Mouse (Mus musculus) neural tube, embryonic 12.5 days (tissue): ENCODE results near the gene Bcas3. TPM values are rescaled to one million over a fixed set of nuclear protein-coding genes. Genes with fewer than 3 reads are reported as not detected.

ENCODE experiments used
- ATAC-seq: fragments of 200-750 bp; cut with Nextera tagmentation; 2 replicates; pipeline ENCODE4 v1.8.0; 2017; ENCODE audit warnings: low read depth, mild to moderate bottlenecking, moderate TSS enrichment, moderate library complexity; ENCODE audit not compliant: low FRiP score
- H3K27ac ChIP-seq: fragments of 300-500 bp; sonication (generic); 2 replicates; pipeline ENCODE4 v1.5.1; 2016
- H3K27me3 ChIP-seq: fragments of 300-500 bp; sonication (generic); replicated peaks from 2 replicates; pipeline ENCODE4 v1.6.1; 2016; ENCODE audit warnings: mild to moderate bottlenecking
- H3K36me3 ChIP-seq: fragments of 300-500 bp; sonication (generic); 2 replicates; pipeline ENCODE4 v1.6.1; 2016; ENCODE audit warnings: mild to moderate bottlenecking
- H3K4me1 ChIP-seq: fragments of 300-500 bp; sonication (generic); 2 replicates; pipeline ENCODE4 v1.6.1; 2016
- H3K4me2 ChIP-seq: fragments of 300-500 bp; sonication (generic); replicated peaks from 2 replicates; pipeline ENCODE4 v1.6.1; 2016; ENCODE audit warnings: mild to moderate bottlenecking
- H3K4me3 ChIP-seq: fragments of 300-500 bp; sonication (generic); 2 replicates; pipeline ENCODE4 v1.5.1; 2016
- H3K9ac ChIP-seq: fragments of 300-500 bp; sonication (generic); 2 replicates; pipeline ENCODE4 v1.6.1; 2016; ENCODE audit warnings: mild to moderate bottlenecking
- H3K9me3 ChIP-seq: fragments of 300-500 bp; sonication (generic); 2 replicates; pipeline ENCODE4 v1.6.1; 2016; ENCODE audit warnings: mild to moderate bottlenecking
- WGBS: fragments of 180-500 bp; shearing (Covaris S2); methylation state at CpG from one replicate; pipeline ENCODE4 v1.1.7; 2016; 5-methylcytosine and 5-hydroxymethylcytosine counted together
- polyA plus RNA-seq: library from polyadenylated mRNA; unstranded; fragments of >200 nt; fragmentation: Nextera tagmentation; extraction: Ambion mirVana; gene quantifications from 2 replicates; pipeline ENCODE4 v1.2.1, GENCODE M21; 2016

Bcas3 gene
- polyA plus RNA-seq, 1 experiment from 2014 or later, result 38.2 TPM

DNA sequence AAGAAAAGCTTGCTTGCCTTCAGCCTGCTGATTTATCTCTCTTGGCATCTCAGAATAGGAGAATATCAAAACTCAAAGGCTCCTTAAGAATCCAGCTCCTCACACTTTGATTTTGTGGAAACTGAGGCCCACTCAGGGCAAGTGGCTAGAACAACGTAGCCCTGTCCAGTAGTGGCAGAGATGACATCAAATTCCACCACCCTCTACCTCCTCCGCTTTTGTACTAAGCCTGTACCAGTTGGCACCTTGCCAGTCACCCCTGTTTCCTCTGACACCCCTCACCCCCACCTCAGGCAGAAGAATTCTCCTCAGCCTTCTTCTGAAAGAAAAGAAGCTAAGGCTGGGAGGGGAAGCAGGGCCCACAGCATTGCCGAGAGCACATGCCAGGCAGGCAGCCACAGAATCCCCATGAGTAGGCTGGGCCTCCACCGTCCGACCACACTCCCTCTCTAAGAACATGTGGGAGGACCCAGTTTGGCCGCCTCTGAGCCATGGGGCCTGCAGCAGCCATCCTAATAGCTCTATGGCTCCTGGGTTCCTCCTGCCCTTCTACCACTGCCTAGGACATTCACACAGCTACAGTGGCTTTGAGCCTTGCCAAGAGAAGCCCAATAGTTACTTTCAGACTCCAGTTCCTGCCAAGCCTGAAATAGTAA is 407.6 kb downstream of the Bcas3 start:
- no peaks in the 10 kb centered on the region for H3K36me3 ChIP-seq
- H3K4me3 ChIP-seq, result no peak overlapping the region
- H3K27me3 ChIP-seq, result peaks cover 11% of the 10 kb centered on the region
- WGBS, result 42% methylated on average over 6 of the region's 6 CpGs
- no peak overlapping the region for H3K4me2 ChIP-seq
- peaks cover 19% of the 10 kb centered on the region for H3K4me1 ChIP-seq
- no peak overlapping the region for H3K9ac ChIP-seq
- no peak overlapping the region for H3K27ac ChIP-seq
- H3K9me3 ChIP-seq, result no peaks in the 10 kb centered on the region
- 0 out of 2 replicates have a peak, but pooled peaks have one; percentile 48 for ATAC-seq

DNA sequence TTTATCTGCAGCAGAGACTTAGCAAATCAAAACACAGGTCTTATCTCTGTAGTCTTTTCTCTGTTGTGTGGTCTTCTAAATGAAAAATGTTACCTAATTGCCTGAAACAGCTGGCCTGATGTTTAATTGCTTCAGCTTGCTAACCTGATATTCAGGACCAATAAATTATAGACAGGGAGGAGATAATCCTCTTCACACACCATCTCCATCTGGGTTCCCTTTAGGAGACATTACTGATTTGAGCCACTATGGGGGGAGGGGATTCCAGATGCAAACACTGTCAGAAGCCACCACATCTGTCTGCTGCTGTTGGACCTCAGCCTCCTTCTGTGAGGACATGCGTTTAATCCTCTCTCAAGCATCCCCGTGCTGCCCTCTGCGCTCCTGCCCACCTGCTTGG is 408.2 kb downstream of the Bcas3 start:
- no peaks in the 10 kb centered on the region for H3K9me3 ChIP-seq
- H3K27ac ChIP-seq, result no peak overlapping the region
- peaks cover 25% of the 10 kb centered on the region for H3K4me1 ChIP-seq
- H3K4me3 ChIP-seq, result no peak overlapping the region
- H3K36me3 ChIP-seq, result no peaks in the 10 kb centered on the region
- no peak for ATAC-seq
- peaks cover 15% of the 10 kb centered on the region for H3K27me3 ChIP-seq
- no peak overlapping the region for H3K9ac ChIP-seq
- 78% methylated on average over 3 of the region's 3 CpGs for WGBS
- H3K4me2 ChIP-seq, result no peak overlapping the region

DNA sequence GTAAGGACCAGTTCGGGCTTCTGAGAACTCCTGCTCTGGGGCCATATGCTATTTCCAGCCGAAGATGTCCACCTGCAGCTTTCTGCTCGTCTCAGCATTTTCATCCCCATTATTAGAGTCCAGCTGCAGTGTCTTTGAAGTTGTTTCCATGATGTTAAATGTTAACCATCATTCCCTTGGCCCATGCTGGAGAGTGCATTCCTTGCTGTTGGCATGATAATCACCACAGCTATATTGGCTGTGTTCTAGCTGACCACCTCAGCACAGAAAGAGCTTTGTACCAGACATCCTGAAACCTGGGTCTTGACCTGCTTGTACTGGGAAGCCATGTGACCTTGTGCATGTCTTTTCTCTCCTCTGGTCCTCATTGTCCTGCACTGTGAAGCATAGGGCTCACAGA is 410.7 kb downstream of the Bcas3 start:
- Histone ChIP-seq H3K4me2 (no peak overlapping the region), H3K4me3 (no peak overlapping the region), H3K27ac (no peak overlapping the region), H3K9ac (no peak overlapping the region), H3K27me3 (peaks cover 24% of the 10 kb centered on the region), H3K9me3 (no peaks in the 10 kb centered on the region), H3K36me3 (no peaks in the 10 kb centered on the region), H3K4me1 (peaks cover 39% of the 10 kb centered on the region)
- 77% methylated on average over 3 of the region's 3 CpGs for WGBS
- ATAC-seq, result no peak

DNA sequence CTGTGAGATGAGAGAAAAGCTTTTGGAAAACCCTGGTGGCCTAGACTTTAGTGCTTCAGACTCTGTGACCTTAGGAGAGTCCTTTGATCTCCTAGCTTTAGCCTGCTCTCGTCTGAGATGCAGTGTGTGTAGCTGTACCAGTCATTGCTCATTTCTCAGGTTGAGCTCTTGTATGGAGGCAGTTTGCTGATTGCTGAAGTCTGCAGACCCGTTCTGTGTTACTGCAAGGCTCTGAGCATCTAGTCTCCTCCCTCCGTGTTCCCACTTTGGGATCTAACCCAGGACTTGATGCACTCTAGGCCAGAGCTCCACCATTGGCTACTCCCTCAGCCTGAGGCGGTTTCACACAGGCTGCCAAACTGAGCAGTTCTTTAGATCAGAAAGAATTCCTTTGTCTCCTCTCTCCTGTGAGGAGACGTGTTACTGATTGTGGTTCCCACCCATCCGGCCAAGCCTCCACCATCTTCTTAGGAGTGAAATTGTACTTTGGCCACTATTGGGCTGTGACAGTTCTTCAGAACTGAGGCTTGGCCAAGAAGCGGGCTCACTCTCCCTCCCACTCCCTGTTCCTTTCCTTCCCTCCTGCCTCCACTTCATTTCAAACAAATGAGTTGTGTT is 413.2 kb downstream of the Bcas3 start:
- peaks cover 30% of the 10 kb centered on the region for H3K4me1 ChIP-seq
- H3K27me3 ChIP-seq, result peaks cover 32% of the 10 kb centered on the region
- H3K9me3 ChIP-seq, result no peaks in the 10 kb centered on the region
- ATAC-seq, result no peak
- no peak overlapping the region for H3K9ac ChIP-seq
- WGBS, result 21% methylated on average over 7 of the region's 7 CpGs
- H3K27ac ChIP-seq, result no peak overlapping the region
- H3K4me2 ChIP-seq, result 0 out of 2 replicates have a peak overlapping the region, but pooled peaks have one; percentile 2
- H3K36me3 ChIP-seq, result no peaks in the 10 kb centered on the region
- H3K4me3 ChIP-seq, result no peak overlapping the region

DNA sequence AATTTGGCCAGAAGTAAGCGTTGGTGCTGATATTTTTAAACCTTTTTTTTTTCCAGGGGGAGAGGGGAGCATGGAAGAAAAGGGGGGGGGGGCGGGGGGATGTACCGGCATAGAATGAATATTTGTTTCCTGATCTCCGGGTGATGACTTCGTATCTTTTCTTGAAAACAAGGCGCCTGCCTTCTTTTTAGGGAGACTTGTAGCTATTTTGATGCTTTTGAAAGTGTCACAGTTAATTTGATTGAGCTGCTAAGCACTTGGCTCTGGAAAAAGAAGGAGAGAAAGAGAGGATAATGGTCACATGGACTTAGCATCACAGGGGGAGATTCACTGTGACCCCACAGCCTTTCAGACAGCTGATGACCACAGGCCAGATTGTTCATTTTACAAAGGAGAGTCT is 413.8 kb downstream of the Bcas3 start:
- no peak overlapping the region for H3K4me3 ChIP-seq
- WGBS, result 31% methylated on average over 6 of the region's 6 CpGs
- H3K9me3 ChIP-seq, result no peaks in the 10 kb centered on the region
- no peak for ATAC-seq
- no peak overlapping the region for H3K9ac ChIP-seq
- peaks cover 34% of the 10 kb centered on the region for H3K27me3 ChIP-seq
- no peak overlapping the region for H3K4me2 ChIP-seq
- peaks cover 29% of the 10 kb centered on the region for H3K4me1 ChIP-seq
- H3K27ac ChIP-seq, result no peak overlapping the region
- H3K36me3 ChIP-seq, result no peaks in the 10 kb centered on the region

DNA sequence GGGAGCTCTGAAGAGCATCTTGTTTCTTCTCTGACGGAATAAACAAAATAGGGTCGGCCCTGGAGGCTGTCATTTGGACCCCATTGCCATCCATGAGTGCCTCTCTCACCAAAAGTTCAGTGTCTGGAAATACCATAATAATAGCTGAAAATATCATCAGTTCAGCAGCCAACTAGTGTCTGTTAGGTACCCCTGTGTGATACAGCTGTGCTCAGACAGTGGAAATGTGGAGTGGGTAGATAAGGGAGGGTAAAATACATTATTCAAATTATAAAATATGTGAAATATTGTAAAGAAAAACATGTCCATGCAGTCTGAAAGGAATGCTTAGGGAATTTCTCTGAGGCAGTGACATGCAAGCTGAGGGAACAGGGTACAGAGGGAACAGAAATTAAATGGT is 416.8 kb downstream of the Bcas3 start:
- H3K27ac ChIP-seq, result no peak overlapping the region
- peaks cover 31% of the 10 kb centered on the region for H3K4me1 ChIP-seq
- H3K4me2 ChIP-seq, result no peak overlapping the region
- peaks cover 36% of the 10 kb centered on the region for H3K27me3 ChIP-seq
- no peak overlapping the region for H3K4me3 ChIP-seq
- no peaks in the 10 kb centered on the region for H3K9me3 ChIP-seq
- 69% methylated on average over 2 of the region's 2 CpGs for WGBS
- no peak for ATAC-seq
- no peaks in the 10 kb centered on the region for H3K36me3 ChIP-seq
- no peak overlapping the region for H3K9ac ChIP-seq

DNA sequence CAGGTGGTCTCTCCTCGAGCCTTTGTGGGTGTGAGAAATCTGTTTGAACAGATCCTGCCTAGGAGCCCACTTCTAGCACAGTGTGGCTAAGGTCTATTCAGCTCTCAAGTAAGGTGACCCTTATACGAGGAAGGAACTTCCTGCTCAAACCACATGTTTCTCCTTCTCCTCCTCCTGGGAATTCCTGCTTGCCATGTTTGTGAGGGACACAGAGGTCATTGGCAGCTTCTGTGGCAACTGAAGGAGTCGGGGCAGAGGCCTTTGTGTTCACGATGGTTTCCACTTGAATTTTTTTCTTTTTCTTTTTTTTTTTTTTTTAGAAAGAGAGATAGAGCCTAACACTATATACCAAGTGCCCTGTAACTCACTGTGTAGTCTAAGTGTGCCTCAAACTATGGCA is 420.4 kb downstream of the Bcas3 start:
- WGBS, result 57% methylated on average over 4 of the region's 4 CpGs
- peaks cover 20% of the 10 kb centered on the region for H3K4me1 ChIP-seq
- H3K9ac ChIP-seq, result no peak overlapping the region
- no peak for ATAC-seq
- no peak overlapping the region for H3K27ac ChIP-seq
- H3K4me2 ChIP-seq, result no peak overlapping the region
- H3K9me3 ChIP-seq, result no peaks in the 10 kb centered on the region
- no peak overlapping the region for H3K4me3 ChIP-seq
- H3K27me3 ChIP-seq, result peaks cover 28% of the 10 kb centered on the region
- H3K36me3 ChIP-seq, result no peaks in the 10 kb centered on the region

DNA sequence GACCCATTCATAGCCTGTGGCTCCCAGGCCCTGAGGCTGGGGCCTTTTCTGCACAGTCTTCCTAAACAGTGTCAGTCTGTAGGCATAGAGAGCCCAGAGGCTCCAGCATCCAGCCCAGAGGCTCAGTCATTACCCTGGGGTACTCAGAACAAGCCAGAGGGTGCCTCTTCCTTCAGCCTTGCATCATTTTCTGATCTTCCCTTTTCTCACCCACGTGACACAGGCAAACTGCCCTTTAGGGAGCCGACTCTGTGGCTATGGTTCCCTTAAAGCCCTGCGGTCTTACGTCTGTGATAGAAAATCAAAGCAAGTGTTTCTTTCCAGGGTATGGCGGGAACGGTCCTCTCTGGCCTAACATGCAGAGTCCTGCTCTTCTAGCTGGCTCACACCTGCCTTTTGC is 421.7 kb downstream of the Bcas3 start:
- 63% methylated on average over 6 of the region's 6 CpGs for WGBS
- peaks cover 13% of the 10 kb centered on the region for H3K4me1 ChIP-seq
- H3K4me3 ChIP-seq, result no peak overlapping the region
- no peak overlapping the region for H3K27ac ChIP-seq
- no peak overlapping the region for H3K4me2 ChIP-seq
- ATAC-seq, result no peak
- H3K27me3 ChIP-seq, result peaks cover 28% of the 10 kb centered on the region
- H3K9me3 ChIP-seq, result no peaks in the 10 kb centered on the region
- H3K36me3 ChIP-seq, result no peaks in the 10 kb centered on the region
- H3K9ac ChIP-seq, result no peak overlapping the region

DNA sequence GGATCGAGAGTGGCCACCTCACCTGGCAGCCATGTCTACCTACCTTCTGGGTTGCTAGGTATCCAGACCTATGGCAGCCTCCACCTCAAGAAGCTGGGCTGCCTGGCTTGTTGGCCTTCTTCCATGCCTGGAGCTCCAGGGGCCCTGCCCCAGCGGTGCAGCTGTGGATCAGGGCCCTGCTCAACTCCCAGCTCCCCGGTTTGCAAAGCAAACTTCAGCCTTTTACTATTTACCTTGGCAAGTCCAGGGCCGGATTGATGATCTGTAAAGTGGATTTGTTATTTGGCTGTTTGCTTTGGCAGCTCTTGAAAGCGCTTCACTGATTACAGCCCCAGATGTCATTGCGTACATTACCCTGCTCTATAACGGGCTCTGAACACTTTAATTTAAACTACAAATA is 422.5 kb downstream of the Bcas3 start:
- WGBS, result 53% methylated on average over 7 of the region's 7 CpGs
- no peak for ATAC-seq

DNA sequence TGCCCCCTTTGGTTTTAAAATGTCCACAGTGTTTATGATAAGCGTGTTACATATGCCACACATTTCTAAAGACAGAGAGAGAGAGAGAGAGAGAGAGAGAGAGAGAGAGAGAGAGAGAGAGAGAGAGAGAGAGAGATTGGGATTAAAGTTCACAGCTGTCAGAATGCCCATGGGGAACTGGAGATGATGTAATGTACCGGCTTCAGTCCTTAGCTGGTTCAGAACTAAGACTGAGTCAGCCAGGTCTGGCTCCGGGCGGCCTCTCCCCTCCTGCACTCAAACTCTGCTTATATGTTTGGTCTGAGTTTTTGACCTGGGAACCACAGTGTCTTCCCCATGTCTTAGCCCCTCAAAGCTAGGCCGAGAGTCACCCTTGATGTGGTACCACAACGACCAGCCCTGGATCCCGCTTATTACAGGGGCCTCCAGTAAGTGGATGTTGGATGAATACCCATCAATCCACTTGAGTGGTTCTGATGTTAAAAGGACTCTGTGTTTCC is 423.9 kb downstream of the Bcas3 start:
- no peaks in the 10 kb centered on the region for H3K9me3 ChIP-seq
- H3K27me3 ChIP-seq, result peaks cover 14% of the 10 kb centered on the region; the same call in 1 of the 2 replicates
- no peak overlapping the region for H3K4me3 ChIP-seq
- WGBS, result 65% methylated on average over 7 of the region's 7 CpGs
- H3K27ac ChIP-seq, result no peak overlapping the region
- H3K4me1 ChIP-seq, result peaks cover 12% of the 10 kb centered on the region
- no peak overlapping the region for H3K4me2 ChIP-seq
- H3K9ac ChIP-seq, result no peak overlapping the region
- ATAC-seq, result no peak
- H3K36me3 ChIP-seq, result no peaks in the 10 kb centered on the region

More for the DNA sequence above, 422.5 kb downstream of the Bcas3 start:
- no peaks in the 10 kb centered on the region for H3K36me3 ChIP-seq
- peaks cover 25% of the 10 kb centered on the region for H3K27me3 ChIP-seq
- H3K27ac ChIP-seq, result no peak overlapping the region
- no peak overlapping the region for H3K4me3 ChIP-seq
- no peaks in the 10 kb centered on the region for H3K9me3 ChIP-seq
- H3K9ac ChIP-seq, result no peak overlapping the region
- H3K4me1 ChIP-seq, result peaks cover 12% of the 10 kb centered on the region
- H3K4me2 ChIP-seq, result no peak overlapping the region

DNA sequence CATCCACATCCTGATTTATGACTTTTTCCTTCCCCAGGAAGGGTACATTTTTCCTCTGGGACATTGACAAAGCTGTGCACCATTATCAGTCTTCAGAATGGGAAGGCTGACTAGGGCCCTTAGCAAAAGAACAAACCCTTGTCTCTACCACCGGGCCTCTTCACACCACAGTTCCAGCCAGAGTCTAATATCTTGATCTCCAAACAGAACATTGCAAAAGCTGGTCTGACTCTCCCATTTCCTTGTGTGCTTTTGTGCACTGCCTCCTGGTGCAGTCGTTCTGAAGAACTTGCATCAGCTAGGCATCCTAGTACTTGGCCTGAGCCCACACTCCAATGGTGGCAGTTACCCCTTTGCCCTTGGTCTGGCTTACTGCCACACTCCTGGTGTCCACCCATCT is 425.0 kb downstream of the Bcas3 start:
- peaks cover 12% of the 10 kb centered on the region for H3K4me1 ChIP-seq
- H3K4me3 ChIP-seq, result no peak overlapping the region
- 85% methylated on average over 2 of the region's 2 CpGs for WGBS
- peaks cover 8% of the 10 kb centered on the region; the same call in 1 of the 2 replicates for H3K27me3 ChIP-seq
- H3K9ac ChIP-seq, result no peak overlapping the region
- ATAC-seq, result no peak
- no peak overlapping the region for H3K27ac ChIP-seq
- H3K4me2 ChIP-seq, result no peak overlapping the region
- H3K36me3 ChIP-seq, result no peaks in the 10 kb centered on the region
- H3K9me3 ChIP-seq, result no peaks in the 10 kb centered on the region

DNA sequence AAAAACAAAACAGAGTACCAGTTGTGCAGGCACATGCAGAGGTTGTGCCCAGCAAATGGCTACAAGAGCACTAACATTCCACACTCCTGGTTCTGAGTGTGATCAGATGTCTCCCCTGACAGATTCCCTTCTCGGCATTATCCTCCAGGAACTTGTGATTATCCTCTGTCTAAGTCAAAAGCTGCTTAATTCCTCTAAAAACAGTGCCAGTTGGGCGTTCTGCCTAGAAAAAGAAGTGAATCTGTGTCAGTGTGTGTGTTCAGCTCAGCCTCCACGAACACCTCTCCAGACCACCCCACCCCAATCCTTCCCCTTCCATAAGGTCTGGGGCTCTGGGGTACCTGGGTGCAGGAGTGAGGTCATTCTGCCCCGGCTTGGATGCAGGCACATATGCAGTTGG is 427.3 kb downstream of the Bcas3 start:
- Histone ChIP-seq H3K4me3 (no peak overlapping the region), H3K9me3 (no peaks in the 10 kb centered on the region), H3K27me3 (no peaks in the 10 kb centered on the region), H3K4me2 (no peak overlapping the region), H3K4me1 (peaks cover 9% of the 10 kb centered on the region), H3K36me3 (no peaks in the 10 kb centered on the region), H3K9ac (no peak overlapping the region), H3K27ac (no peak overlapping the region)
- ATAC-seq, result no peak
- WGBS, result 84% methylated on average over 4 of the region's 4 CpGs
